In genomic region chr11:107385306-107385705, GRCm38 (mm10) we compare ENCODE assay signal across 9 mouse cellular contexts.
A peak's percentile ranks its signal among the peaks of the same experiment; 100 is the strongest.
DNase-seq lines count a peak whose midpoint lies in the region; ATAC-seq lines count a peak whose summit lies in the region.
"Had no signal": no experiment of that assay in that cellular context is flagged by ENCODE, and none has a peak within 500 bp of the region (broad histone marks: within the 10 kb centered on the region; RNA-seq: fewer than 3 reads in every experiment).

No protein-coding gene starts in this region.

- no peak overlapping the region for H3K4me3 ChIP-seq in neural tube, embryonic 15.5 days (replicated peaks)
- no peak overlapping the region for H3K4me3 ChIP-seq in forebrain, embryonic 10.5 days
- H3K4me3 ChIP-seq: midbrain, embryonic 12.5 days had no signal

- no peak overlapping the region for H3K9ac ChIP-seq in neural tube, embryonic 15.5 days (replicated peaks)
- H3K9ac ChIP-seq: midbrain, embryonic 12.5 days had no signal

- no peaks in the 10 kb centered on the region for H3K9me3 ChIP-seq in neural tube, embryonic 15.5 days (replicated peaks)
- H3K9me3 ChIP-seq in forebrain, embryonic 10.5 days = no peaks in the 10 kb centered on the region
- H3K9me3 ChIP-seq: midbrain, embryonic 12.5 days had no signal

- WGBS in neural tube, embryonic 15.5 days = 72% methylated on average over 4 of the region's 4 CpGs
- 65% methylated on average over 4 of the region's 4 CpGs for WGBS in forebrain, embryonic 10.5 days

- intact Hi-C loops in gastrocnemius, postnatal 14 days (cut with DNase I; ENCODE audit: low total_unique reads) = loop anchor here (10.0 kb wide), 1 partner anchor 111 kb away; no protein-coding TSS in a partner anchor

- no peaks in the 10 kb centered on the region for H3K36me3 ChIP-seq in neural tube, embryonic 15.5 days
- H3K36me3 ChIP-seq in forebrain, embryonic 10.5 days (replicated peaks) = peaks cover 5% of the 10 kb centered on the region; the same call in 1 of the 2 replicates
- H3K36me3 ChIP-seq: midbrain, embryonic 12.5 days had no signal

- H3K27ac ChIP-seq in neural tube, embryonic 15.5 days (replicated peaks) = no peak overlapping the region
- H3K27ac ChIP-seq in forebrain, embryonic 10.5 days = no peak overlapping the region
- H3K27ac ChIP-seq: midbrain, embryonic 12.5 days had no signal

- H3K4me1 ChIP-seq in neural tube, embryonic 15.5 days = peaks cover 10% of the 10 kb centered on the region; the same call in 1 of the 2 replicates
- H3K4me1 ChIP-seq in forebrain, embryonic 10.5 days = peaks cover 54% of the 10 kb centered on the region

- H3K4me2 ChIP-seq in neural tube, embryonic 15.5 days = no peak overlapping the region
- H3K4me2 ChIP-seq: midbrain, embryonic 12.5 days had no signal

- H3K27me3 ChIP-seq in neural tube, embryonic 15.5 days (replicated peaks) = no peaks in the 10 kb centered on the region
- no peaks in the 10 kb centered on the region for H3K27me3 ChIP-seq in forebrain, embryonic 10.5 days (ENCODE audit: poor library complexity, severe bottlenecking)
- H3K27me3 ChIP-seq: midbrain, embryonic 12.5 days had no signal

- DNase-seq in embryo, embryonic 10 days (ENCODE audit: low spot score) = peak; percentile 40
- no peak for DNase-seq in embryo, embryonic 11 days
- DNase-seq in neural tube, embryonic 10.5 days (ENCODE audit: extremely low spot score, low spot score) = peak; percentile 39
- peak; percentile 14 for DNase-seq in gastrocnemius, postnatal 14 days
- DNase-seq in naive thymus-derived CD4-positive, alpha-beta T cell, adult 2 months (ENCODE audit: low read depth) = peak; percentile 83
- no peak for DNase-seq in adipocyte (ENCODE audit: low spot score)
- no peak for DNase-seq in forebrain, embryonic 10.5 days (ENCODE audit: extremely low spot score, low spot score)

- ATAC-seq in neural tube, embryonic 15.5 days (ENCODE audit: low FRiP score) = no peak

Comparison
In these comparisons a context has a peak if more than half of its experiments do, and no peak if none do; other contexts are left out.
1. DNase-seq: peak in embryo, embryonic 10 days (single experiment), neural tube, embryonic 10.5 days (single experiment), gastrocnemius, postnatal 14 days (single experiment) and naive thymus-derived CD4-positive, alpha-beta T cell, adult 2 months (single experiment); none in embryo, embryonic 11 days (single experiment), adipocyte (single experiment) and forebrain, embryonic 10.5 days (single experiment).